ENCODE assay signal across 8 mouse cellular contexts in the genomic region with DNA sequence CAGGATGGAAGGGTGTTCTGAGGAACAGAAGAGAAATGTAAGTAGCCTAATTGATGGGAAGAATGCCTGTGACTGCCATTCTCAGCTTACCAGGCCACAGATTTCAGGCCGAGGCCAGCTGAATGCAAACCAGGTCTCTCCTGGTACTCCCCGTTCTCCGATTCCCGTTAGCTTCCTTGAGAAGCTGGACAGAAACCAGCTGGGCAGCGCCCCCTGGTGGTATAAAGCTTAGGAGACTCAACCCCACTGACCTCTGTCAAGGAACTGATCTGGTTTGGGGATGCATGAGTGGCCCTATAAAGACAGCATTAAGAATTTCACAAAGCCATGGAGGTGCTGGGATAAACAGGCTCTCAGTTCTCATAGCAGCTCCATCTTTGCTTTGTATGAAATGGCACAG. TPM values are rescaled to one million over a fixed set of nuclear protein-coding genes. Genes with fewer than 3 reads are reported as not detected.
A peak's percentile ranks its signal among the peaks of the same experiment; 100 is the strongest.
DNase-seq lines count a peak whose midpoint lies in the region; ATAC-seq and TF ChIP-seq lines count a peak whose summit lies in the region.

No protein-coding gene starts in this region.

- TF ChIP-seq POLR2A in testis, adult 2 months (IDR thresholded peaks at IDR 0.05; ENCODE audit: control insufficient read depth, low read depth, low read length) = no peak

- 4% methylated on average over 5 of the region's 5 CpGs for WGBS in intestine, embryonic 14.5 days
- WGBS in intestine, embryonic 16.5 days = 4% methylated on average over 5 of the region's 5 CpGs
- 5% methylated on average over 5 of the region's 5 CpGs for WGBS in forebrain, postnatal 0 days
- WGBS in neural tube, embryonic 11.5 days = 1% methylated on average over 5 of the region's 5 CpGs

- TF ChIP-seq CTCF in forebrain, postnatal 0 days (IDR thresholded peaks at IDR 0.05; ENCODE audit: low read depth) = peak; percentile 84
- peak; percentile 74; the same call in 1 of the 2 replicates for TF ChIP-seq CTCF in testis, adult 2 months (IDR thresholded peaks at IDR 0.05; ENCODE audit: control insufficient read depth, insufficient read depth, insufficient replicate concordance, low read depth, low read length)

- H3K9me3 ChIP-seq in intestine, embryonic 14.5 days (ENCODE audit: control insufficient read depth, low read length) = no peaks in the 10 kb centered on the region
- no peaks in the 10 kb centered on the region for H3K9me3 ChIP-seq in intestine, embryonic 16.5 days (ENCODE audit: control insufficient read depth, low read length)
- no peaks in the 10 kb centered on the region for H3K9me3 ChIP-seq in forebrain, postnatal 0 days (ENCODE audit: low read length)
- H3K9me3 ChIP-seq in neural tube, embryonic 11.5 days (ENCODE audit: control insufficient read depth, low read length) = no peaks in the 10 kb centered on the region

- DNase-seq in intestine, embryonic 14.5 days (ENCODE audit: low spot score) = peak; percentile 94
- peak; percentile 71 for DNase-seq in c-Kit-positive CD71-positive TER-119-positive erythroid progenitor cells, embryonic 14.5 days (ENCODE audit: low spot score)
- peak; percentile 84 for DNase-seq in forebrain, postnatal 0 days
- peak; percentile 83 for DNase-seq in induced T-regulatory cell, adult 2 months (ENCODE audit: low read depth)
- peak; percentile 91 for DNase-seq in left cerebral cortex, postnatal 4 days
- peak; percentile 89 for DNase-seq in neural tube, embryonic 11.5 days (ENCODE audit: low spot score)

- H3K27ac ChIP-seq in intestine, embryonic 14.5 days (ENCODE audit: low read depth) = no peak overlapping the region
- no peak overlapping the region for H3K27ac ChIP-seq in intestine, embryonic 16.5 days (ENCODE audit: low read length)
- H3K27ac ChIP-seq in forebrain, postnatal 0 days (ENCODE audit: low read depth, low read length) = no peak overlapping the region
- no peak overlapping the region for H3K27ac ChIP-seq in neural tube, embryonic 11.5 days (ENCODE audit: low read depth, low read length)
- H3K27ac ChIP-seq in testis, adult 2 months (ENCODE audit: control insufficient read depth, insufficient read depth, low read depth, low read length) = no peak overlapping the region

- H3K4me2 ChIP-seq in intestine, embryonic 14.5 days (ENCODE audit: low read length) = no peak overlapping the region
- H3K4me2 ChIP-seq in intestine, embryonic 16.5 days (ENCODE audit: low read depth, low read length) = no peak overlapping the region
- no peak overlapping the region for H3K4me2 ChIP-seq in forebrain, postnatal 0 days (ENCODE audit: low read depth)
- H3K4me2 ChIP-seq in neural tube, embryonic 11.5 days (ENCODE audit: low read depth) = no peak overlapping the region

- intact Hi-C loops in left cerebral cortex, postnatal 4 days (cut with DNase I) = loop anchor here (5.0 kb wide), 1 partner anchor 50 kb away; no protein-coding TSS in a partner anchor

- no peaks in the 10 kb centered on the region for H3K36me3 ChIP-seq in intestine, embryonic 14.5 days (ENCODE audit: control insufficient read depth, insufficient read depth, low read length)
- H3K36me3 ChIP-seq in intestine, embryonic 16.5 days (ENCODE audit: control insufficient read depth, insufficient read depth, low read length) = no peaks in the 10 kb centered on the region
- H3K36me3 ChIP-seq in forebrain, postnatal 0 days (ENCODE audit: insufficient read depth) = no peaks in the 10 kb centered on the region
- no peaks in the 10 kb centered on the region for H3K36me3 ChIP-seq in neural tube, embryonic 11.5 days (ENCODE audit: control insufficient read depth, insufficient read depth, low read length)
- no peaks in the 10 kb centered on the region for H3K36me3 ChIP-seq in testis, adult 2 months (ENCODE audit: control insufficient read depth, insufficient read depth, low read length)

- ATAC-seq in intestine, embryonic 14.5 days (replicated peaks; ENCODE audit: low FRiP score, low TSS enrichment, low read depth) = no peak
- no peak for ATAC-seq in intestine, embryonic 16.5 days
- no peak for ATAC-seq in forebrain, postnatal 0 days
- no peak for ATAC-seq in neural tube, embryonic 11.5 days (ENCODE audit: insufficient read depth, low FRiP score, low TSS enrichment)

- H3K4me3 ChIP-seq in intestine, embryonic 14.5 days (ENCODE audit: low read depth, low read length) = no peak overlapping the region
- H3K4me3 ChIP-seq in intestine, embryonic 16.5 days (ENCODE audit: low read length) = no peak overlapping the region
- H3K4me3 ChIP-seq in forebrain, postnatal 0 days (ENCODE audit: low read depth, low read length) = no peak overlapping the region
- H3K4me3 ChIP-seq in neural tube, embryonic 11.5 days (ENCODE audit: low read depth, low read length) = no peak overlapping the region; the same call in 1 of the 2 replicates
- H3K4me3 ChIP-seq in testis, adult 2 months (ENCODE audit: control insufficient read depth, low read depth, low read length) = no peak overlapping the region

- peaks cover 22% of the 10 kb centered on the region; the same call in 1 of the 2 replicates for H3K27me3 ChIP-seq in intestine, embryonic 14.5 days (replicated peaks; ENCODE audit: control insufficient read depth, insufficient read depth, low read length)
- peaks cover 30% of the 10 kb centered on the region for H3K27me3 ChIP-seq in intestine, embryonic 16.5 days (replicated peaks; ENCODE audit: control insufficient read depth, insufficient read depth, low read length)
- H3K27me3 ChIP-seq in forebrain, postnatal 0 days (ENCODE audit: insufficient read depth, low read length) = peaks cover 7% of the 10 kb centered on the region; the same call in 1 of the 2 replicates
- peaks cover 27% of the 10 kb centered on the region for H3K27me3 ChIP-seq in neural tube, embryonic 11.5 days (ENCODE audit: control insufficient read depth, insufficient read depth, low read length)
- no peaks in the 10 kb centered on the region for H3K27me3 ChIP-seq in testis, adult 2 months (ENCODE audit: control insufficient read depth, insufficient read depth, low read length)

- no peak overlapping the region for H3K9ac ChIP-seq in intestine, embryonic 14.5 days (ENCODE audit: low read length)
- H3K9ac ChIP-seq in intestine, embryonic 16.5 days (ENCODE audit: low read depth, low read length) = no peak overlapping the region
- H3K9ac ChIP-seq in forebrain, postnatal 0 days = no peak overlapping the region
- no peak overlapping the region for H3K9ac ChIP-seq in neural tube, embryonic 11.5 days (ENCODE audit: low read length)

- peaks cover 28% of the 10 kb centered on the region for H3K4me1 ChIP-seq in intestine, embryonic 14.5 days (replicated peaks; ENCODE audit: control insufficient read depth, insufficient read depth, low read length)
- peaks cover 31% of the 10 kb centered on the region for H3K4me1 ChIP-seq in intestine, embryonic 16.5 days (ENCODE audit: control insufficient read depth, insufficient read depth, low read length)
- no peaks in the 10 kb centered on the region; the same call in 1 of the 2 replicates for H3K4me1 ChIP-seq in forebrain, postnatal 0 days (ENCODE audit: insufficient read depth)
- H3K4me1 ChIP-seq in neural tube, embryonic 11.5 days (ENCODE audit: control insufficient read depth, insufficient read depth, low read length) = peaks cover 18% of the 10 kb centered on the region
- peaks cover 26% of the 10 kb centered on the region for H3K4me1 ChIP-seq in testis, adult 2 months (ENCODE audit: control insufficient read depth, insufficient read depth, low read length)

RNA-seq across cellular contexts. Expression of gene Atoh8, which starts 1.7 kb away (rescaled TPM):
- polyA plus RNA-seq in intestine, embryonic 14.5 days (2014; fragmentation: Nextera tagmentation; extraction: Ambion mirVana) = 7.3 and 8.7 TPM in 2 replicates
- polyA plus RNA-seq in intestine, embryonic 16.5 days (2015; fragmentation: Nextera tagmentation; extraction: Ambion mirVana) = 9.3 and 9.6 TPM in 2 replicates
- 2.6 and 6.9 TPM in 2 replicates for total RNA-seq in forebrain, postnatal 0 days (2014; rRNA removed)
- 3.9 TPM in 2 replicates for polyA plus RNA-seq in forebrain, postnatal 0 days (2015; fragmentation: Nextera tagmentation; extraction: Ambion mirVana)
- total RNA-seq in left cerebral cortex, postnatal 4 days (2021) = 1 to 10 TPM; 1.8 TPM
- 8.5 and 9.4 TPM in 2 replicates for polyA plus RNA-seq in neural tube, embryonic 11.5 days (2014; fragmentation: Nextera tagmentation; extraction: Ambion mirVana)
- 390 and 420 TPM in 2 replicates for polyA plus RNA-seq in testis, adult 2 months (2012; rRNA removed)

Comparison
In these comparisons a context has a peak if more than half of its experiments do, and no peak if none do; other contexts are left out.
1. RNA of gene Atoh8, which starts 1.7 kb away (polyA plus RNA-seq): 390 to 420 TPM in testis, adult 2 months; 9.3 to 9.6 TPM in intestine, embryonic 16.5 days, 7.3 to 8.7 TPM in intestine, embryonic 14.5 days, 8.5 to 9.4 TPM in neural tube, embryonic 11.5 days and 3.9 TPM in forebrain, postnatal 0 days; every median in the first group is over 10 times any median in the second.
2. Peak in every context shown above with its lines, with median percentiles within 50 percentile points of each other: DNase-seq.